Mouse (Mus musculus) telencephalon, adult 2 months (tissue): ENCODE data around the gene Slc44a3.
"Not testable (repeated sequence)": the region's sequence is repeated elsewhere in the genome, so short reads cannot be mapped to it uniquely, and the experiment has no call there.

Experiments used
- DNase-seq: peaks from one replicate; pipeline ENCODE4 v3.0.0-alpha.2; 2011; ENCODE audit warnings: low read depth, low spot score

Gene Slc44a3

DNA sequence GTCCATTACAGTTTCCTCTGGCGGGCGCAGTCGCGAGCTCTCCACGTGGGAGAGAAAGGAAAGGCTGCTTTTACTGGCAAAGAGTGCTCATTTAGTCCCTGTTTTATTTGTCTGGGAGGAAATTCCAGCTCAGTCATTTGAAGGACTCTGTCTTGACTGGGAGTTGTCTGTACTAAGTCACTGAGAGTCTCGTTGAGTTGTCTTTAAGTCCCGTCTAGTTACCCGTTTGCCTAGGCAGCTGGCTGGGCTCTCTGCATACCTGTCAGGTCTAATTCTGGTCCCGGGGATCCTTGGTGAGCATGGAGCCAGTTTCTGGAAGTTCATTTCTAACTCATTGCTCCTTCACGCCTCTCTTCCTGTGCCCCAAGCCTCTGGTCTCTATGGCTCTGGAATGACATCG, 20.5 kb upstream of the Slc44a3 start:
- DNase-seq = no peak

DNA sequence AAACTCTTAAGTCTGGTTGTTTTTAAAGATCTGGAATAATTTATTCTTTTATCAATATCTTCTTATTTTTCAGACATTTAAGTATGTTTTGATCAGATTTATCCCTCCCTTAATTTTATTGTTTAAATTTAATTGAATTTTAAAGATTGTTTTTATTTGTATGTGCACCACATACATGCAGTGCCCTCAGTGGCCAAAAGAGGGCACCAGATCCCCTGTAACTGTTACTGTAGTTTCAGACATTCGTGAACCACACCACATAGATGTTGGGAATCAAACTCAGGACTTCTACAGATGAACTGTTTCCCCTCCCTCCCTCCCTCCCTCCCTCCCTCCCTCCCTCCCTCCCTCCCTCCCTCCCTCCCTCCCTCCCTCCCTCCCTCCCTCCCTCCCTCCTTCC, 18.2 kb upstream of the Slc44a3 start:
- no peak for DNase-seq

GRCm38 (mm10) chr3:121547851-121548624, 15.8 kb upstream of the Slc44a3 start:
- DNase-seq = no peak

DNA sequence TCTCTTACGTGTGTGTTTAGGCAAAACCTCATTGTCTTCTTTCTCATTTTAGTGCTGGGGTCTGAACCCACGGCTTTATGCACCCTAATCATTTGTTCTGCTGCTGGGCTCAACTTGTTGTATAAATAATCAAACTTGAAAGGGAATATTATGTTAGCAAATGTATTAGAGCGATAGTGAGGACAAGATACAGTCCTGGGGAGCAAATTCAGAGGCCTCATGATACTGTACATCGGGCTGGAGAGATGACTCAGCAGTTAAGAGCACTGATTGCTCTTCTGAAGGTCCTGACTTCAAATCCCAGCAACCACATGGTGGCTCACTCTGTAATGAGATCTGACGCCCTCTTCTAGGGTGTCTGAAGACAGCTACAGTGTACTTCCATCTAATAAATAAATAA, 8.4 kb upstream of the Slc44a3 start:
- no peak for DNase-seq

DNA sequence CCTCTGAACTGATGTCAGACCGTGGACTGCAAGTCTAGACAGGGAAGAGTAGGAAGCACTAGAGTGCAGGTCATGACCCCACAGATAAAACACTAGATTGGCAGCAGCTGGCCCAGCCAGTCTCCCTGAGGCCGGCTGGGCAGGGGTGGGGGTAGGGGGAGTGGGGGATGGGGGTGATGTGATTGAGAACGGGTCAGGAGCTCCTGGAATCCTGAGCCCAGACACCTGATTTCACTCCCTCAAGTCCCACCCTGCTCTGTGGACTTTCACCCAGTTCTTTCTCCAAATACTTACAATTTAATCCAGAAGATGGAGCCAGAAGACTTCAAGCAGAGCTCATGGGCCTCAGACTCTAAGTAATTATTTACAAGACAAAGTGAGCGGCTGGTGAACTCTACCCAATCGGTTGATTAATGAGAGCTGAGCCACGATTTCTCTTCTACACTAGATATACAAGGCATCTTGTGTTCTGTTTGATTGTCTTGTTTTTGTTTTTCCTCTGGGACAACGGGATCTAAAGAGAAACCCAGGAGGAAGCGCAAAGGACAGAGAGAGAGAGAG, 7.7 kb upstream of the Slc44a3 start:
- no peak for DNase-seq

DNA sequence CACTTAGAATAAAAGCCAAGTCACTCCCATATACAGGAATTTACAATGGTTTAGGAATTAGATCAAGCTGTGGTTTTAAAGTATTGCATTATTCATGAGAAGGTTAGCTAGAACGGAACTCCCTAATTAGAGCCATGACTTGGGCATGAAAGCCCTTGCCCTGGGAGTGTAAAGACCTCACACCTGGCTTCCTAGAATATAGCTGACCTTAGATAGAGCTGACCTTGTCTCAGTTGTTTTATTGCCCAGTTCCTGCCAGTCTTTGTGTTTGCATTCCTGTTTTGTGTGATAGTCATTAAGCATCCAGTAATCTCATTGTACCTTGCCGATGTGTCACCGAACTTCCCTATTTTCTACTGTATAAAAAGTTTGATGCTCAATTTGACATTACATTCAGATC, 6.6 kb upstream of the Slc44a3 start:
- DNase-seq = not testable (repeated sequence)

- DNase-seq = no peak
Observed at GRCm38 (mm10) chr3:121537996-121538395, 5.8 kb upstream of the Slc44a3 start.

DNA sequence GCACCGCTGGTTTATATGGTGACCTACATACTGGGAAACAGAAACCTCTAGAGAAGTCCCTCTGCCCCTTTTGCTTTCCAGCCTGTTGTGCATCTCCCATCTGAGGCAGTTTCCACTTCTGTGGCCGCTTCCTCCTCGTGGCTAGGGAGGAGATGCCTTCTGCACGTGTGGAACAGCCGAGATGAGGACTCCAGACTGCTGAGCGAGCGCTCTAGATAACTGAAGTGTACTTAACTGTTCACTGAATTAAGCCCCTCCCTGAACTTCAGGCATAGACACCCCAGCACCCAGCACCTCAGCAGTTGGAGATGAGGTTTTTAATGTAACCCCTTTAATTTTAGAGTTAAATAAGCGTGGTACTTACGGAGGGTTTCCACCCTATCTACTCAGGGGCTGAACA, 4.6 kb upstream of the Slc44a3 start:
- DNase-seq = no peak

- no peak for DNase-seq
Observed at GRCm38 (mm10) chr3:121535813-121536504, 3.8 kb upstream of the Slc44a3 start.

DNA sequence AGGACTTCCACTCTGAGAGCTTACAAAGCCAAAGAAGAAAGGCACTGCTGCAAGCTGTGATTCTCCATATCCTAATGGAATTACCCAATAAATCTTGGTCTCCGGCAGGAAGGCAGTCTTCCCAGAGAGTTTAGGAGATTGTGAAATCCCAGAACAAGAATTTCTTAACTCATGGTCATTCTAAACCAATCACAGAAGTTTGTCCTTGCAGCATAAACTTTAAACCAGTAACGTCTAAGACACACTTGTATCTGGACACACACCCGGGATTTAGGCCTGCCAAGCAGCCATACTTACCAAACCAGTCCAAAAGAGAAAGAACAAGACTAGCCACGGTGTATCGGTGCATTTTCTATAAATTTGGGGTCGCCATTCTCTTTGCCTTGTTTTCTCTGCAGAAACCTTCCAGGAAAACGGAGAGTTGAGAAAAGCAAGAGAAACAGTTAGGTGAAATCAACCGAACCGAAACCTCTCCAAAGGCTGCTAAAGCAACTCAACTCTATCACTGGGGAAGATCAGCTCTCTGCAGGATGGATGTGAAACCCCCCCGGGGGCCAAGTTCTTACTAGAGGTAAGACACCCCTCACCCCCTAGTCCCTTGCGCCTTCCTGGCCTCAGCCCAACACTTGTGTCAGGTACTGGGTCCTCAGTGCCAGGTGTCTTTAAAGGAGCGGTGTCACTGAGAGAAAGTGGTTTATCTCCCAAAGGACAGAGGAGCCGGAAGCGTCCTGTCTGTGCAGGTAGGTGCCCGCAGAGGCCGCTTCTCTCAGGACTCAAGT, 645 bp downstream of the Slc44a3 start:
- DNase-seq = no peak

GRCm38 (mm10) chr3:121530546-121531258, 1.5 kb downstream of the Slc44a3 start:
- DNase-seq = no peak

DNA sequence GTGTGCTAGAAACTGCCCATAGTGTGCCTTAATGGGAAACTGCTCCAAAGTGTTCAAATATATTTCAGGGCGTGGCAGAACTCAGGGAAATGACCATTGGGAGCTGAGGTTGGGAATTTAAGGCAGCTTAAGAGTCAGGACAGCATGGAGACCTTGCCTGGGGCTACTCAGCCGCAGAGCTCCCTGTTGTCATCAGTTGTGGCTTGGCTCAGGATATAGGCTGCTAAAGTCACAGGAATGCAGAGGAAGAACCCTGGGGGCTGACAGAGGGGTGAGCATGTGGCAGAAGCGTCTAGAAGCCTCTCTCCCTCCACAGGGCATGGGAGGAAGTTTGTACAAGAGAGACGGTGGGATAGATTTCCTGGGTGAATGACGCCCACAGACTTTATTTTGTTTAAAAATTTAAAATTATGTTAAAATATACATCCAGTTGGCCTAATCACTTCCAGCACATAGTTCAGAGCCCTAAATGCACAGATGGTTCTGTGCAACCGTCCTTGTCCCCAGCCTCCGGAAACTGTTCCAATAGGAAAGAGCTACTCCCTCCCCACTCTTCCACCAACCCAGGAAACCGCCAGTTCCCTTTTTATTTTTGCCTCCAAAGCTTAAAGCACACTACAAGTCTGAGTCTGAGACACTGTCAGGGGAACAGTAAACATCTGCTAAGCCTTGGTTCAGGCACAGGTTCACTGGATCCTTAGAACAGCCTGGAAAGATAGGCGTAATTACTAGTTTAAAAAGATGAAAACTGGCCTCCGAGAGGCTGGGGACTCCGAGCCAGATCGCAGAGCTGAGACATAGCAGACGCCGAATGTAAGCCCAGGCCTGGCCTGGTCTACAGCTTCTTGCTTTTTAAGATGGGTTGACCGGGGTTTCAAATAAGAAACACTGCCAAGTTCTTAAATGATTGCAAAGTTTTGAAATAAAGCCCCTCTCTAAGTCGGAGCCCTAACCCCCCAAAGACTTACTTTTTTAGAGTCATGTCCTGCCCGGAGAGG, 5.8 kb downstream of the Slc44a3 start:
- no peak for DNase-seq

DNA sequence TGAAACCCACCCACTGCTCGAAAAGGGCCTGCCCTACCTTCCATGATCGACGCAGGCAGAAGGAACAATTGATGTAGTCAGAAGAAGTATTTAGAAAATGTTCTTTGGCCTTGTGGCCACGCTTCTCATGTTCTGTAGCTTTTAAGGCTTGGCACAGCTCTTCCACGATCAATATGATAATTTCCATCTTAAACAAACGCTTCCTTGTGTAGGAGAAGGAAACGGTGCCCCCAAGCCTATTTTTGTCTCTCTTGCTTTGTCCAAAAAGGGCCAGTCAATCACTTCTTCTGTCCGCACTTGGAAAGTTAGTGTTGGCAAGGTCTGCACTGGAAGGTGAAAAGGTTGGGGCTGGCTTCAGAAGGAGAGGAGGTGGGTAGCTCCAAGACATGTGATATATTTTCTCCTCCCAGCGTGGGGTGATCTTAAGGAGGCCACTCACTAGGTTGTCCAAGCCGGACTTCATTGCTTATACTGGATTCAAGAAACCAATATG, 10.5 kb downstream of the Slc44a3 start:
- DNase-seq = no peak

DNA sequence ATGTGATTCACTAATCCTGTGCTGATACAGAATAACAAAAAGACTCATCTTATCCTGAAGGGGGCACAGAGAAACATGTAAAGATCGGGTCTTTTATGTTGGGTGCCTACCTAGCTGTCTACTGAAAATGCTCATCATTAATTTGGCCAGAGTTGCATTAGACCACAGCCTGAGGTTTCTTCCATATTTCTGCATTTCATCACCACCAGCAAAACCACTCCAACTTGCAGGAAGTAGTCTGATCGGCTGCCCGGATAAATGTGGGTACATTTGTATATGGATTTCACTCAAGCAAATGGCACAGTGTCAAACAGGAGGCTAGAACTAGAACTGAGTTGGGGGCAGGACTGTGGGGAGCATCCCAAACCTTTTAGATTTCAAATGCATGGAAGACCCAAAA, 11.1 kb downstream of the Slc44a3 start:
- no peak for DNase-seq

DNA sequence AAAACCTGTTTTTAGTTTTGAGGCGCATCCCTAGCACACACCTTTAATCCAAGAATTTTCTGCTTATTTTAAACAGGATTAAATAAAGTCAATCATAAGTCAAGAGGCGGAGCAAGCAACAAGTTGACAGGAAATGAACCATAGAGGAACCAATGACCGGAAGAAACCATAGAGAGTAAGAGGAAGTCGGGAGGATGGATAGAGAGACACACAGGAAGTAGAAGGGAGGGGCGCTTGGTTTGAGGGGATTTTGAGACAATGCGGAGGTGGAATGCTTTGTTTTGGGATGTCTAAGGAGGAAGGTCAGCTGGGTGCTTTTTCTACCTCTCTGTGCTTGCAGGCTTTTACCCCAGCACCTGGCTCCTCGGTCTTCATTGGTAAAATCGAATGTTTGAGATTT, 15.2 kb downstream of the Slc44a3 start:
- DNase-seq = no peak

DNA sequence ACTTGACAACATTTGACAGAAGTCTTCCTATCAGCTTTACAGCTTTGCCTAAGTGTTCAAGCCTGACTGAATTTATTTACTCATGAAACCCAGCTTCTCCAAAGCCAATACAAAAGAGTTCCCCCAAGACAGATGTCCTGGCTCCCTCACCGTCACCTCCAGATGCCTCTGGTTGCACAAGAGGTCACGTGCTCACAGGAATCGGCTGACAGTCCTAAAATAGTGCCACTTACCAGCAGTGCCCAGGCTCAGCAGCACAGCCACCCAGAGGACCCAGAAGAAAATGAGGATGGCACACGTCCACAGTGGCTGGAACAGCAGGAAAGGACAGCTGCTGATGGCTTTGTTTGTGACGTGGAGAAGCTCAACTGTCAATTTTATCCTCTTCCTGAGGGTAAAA, 23.1 kb downstream of the Slc44a3 start:
- no peak for DNase-seq

DNA sequence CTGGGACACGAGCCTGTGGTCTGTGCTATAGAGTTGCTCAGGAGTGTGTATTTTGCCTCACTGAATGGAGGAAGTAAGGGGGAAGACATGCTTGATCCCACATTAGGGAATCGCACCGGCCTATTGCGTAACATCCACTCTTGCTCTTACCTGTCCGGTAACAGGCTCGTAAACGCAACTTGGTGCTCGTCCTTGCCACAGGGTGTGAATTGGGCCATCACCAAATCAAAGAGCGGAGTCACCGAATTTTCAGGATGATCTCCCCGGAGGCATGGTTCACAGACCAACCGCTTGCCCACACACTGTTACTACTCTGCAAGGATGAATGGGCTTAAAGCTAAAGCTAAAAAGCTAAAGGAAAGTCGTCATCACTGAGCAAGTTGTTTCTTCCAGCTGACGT, 24.5 kb downstream of the Slc44a3 start:
- DNase-seq = no peak

- no peak for DNase-seq
Observed at GRCm38 (mm10) chr3:121506756-121507155, 25.4 kb downstream of the Slc44a3 start.

DNA sequence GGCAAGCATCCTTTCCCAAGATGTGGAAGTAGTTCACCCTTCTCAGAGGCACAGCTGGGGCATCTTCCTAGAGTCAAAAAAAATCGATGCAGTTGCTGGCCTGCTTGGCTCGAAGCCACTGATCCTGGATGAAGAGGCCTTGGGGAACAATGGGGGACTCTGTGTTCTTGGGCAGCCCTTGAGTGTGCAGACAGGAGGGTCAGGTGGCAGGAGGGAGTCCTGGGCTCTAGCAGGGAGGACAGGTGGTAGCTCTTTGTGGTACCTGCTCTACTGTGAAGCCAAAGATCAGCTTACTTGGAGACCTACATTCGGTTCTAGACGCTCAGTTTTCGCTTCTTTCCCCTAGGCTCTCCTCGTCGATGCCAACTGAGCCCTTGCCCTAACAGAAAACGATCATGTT, 26.0 kb downstream of the Slc44a3 start:
- no peak for DNase-seq

DNA sequence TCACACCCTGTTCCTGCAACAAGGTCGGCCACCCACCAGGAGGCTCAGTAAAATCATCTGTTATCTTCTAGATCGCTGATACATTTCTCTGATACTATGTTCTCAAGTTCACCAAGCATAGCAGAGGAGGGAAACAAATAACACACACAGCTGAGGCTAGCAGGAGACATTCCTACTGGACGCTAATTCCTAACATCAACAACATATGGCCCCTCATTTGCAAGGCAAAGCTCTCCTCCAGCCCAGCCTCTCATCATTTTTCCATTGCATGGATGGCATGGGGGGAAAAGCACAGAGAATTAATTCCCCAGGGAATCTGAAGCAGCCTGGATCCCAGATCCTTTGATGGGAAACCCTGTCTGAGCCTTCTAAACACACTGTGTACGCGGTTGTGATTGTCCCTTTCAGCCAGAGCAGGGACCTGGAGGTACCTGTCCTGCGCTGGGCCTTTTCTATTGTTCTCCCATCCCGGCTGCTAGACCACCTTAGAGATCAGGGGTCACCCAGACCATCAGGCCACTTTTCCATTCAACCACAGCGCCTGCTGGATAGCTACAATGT, 27.2 kb downstream of the Slc44a3 start:
- no peak for DNase-seq
